Mouse (Mus musculus): Measurements from ENCODE around the gene Aff1.

DNA sequence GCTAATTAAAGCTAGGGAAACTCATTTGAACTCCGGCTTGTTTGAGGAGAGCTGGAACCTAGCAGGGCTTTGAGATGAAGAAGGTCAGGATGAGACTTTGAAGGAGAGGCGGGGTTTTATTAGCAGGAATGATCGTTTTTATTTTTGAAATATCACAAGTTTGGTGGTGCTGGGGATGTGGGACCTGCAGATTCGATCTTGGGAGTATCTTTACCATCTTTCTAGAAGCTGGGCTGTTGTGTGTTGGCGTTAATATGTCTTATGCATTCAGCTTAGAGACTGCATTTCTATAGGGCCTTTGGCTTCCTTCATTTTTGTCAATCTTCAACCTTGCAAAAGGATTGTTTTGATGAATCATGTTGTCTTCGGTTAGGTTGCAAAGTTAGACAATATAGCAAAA, 1.9 kb downstream of the Aff1 start:
- TF ChIP-seq EP300 (optimal IDR thresholded peaks at IDR 0.05) = no peak
- no peak for TF ChIP-seq CTCF (IDR thresholded peaks at IDR 0.05; ENCODE audit: low read depth)

All from stomach, postnatal 0 days (tissue).